Mouse (Mus musculus): ENCODE data around the gene Thsd7b.
"Not testable (repeated sequence)": the region's sequence is repeated elsewhere in the genome, so short reads cannot be mapped to it uniquely, and the experiment has no call there.

Thsd7b gene

GRCm38 (mm10) chr1:130130901-130131300 is 857.8 kb downstream of the Thsd7b start:
- no peak for DNase-seq

DNA sequence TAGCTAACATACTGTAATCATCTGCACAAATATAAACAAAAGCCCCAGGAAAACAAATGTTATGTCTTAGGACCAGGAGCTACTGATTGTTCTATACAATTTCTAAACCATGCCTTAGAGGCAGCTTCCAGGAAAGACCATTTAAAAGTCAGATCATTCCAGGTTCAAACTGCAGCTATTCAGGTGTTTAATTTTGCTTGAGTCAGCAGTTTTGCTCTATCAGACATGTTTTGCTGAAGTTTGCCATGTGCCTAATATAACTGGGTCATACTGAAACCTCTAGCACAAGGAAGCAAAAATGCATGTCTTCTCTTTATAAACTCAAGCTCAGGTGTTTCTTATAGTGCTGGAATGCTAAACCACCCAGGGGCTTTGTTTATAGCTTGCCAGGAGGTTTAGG is 893.1 kb downstream of the Thsd7b start:
- no peak for DNase-seq

DNA sequence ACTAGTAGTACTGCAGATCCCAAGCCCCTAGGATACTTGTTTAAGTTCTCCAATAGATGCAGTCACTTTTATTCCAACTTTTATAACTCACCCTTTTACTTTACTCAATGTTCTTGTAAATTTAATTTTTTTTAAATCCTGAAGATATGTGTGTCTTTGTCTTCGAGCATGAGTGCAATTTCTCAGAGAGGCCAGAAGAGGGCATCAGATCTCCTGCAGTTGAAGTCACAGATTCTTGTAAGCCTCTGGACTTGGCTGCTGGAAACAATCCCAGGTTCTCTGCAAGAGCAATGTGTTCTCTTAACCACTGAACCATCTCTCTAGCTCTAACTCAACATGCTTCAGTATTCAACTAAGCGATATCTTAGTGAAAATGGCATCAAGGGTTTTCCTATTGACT is 894.2 kb downstream of the Thsd7b start:
- no peak for DNase-seq

DNA sequence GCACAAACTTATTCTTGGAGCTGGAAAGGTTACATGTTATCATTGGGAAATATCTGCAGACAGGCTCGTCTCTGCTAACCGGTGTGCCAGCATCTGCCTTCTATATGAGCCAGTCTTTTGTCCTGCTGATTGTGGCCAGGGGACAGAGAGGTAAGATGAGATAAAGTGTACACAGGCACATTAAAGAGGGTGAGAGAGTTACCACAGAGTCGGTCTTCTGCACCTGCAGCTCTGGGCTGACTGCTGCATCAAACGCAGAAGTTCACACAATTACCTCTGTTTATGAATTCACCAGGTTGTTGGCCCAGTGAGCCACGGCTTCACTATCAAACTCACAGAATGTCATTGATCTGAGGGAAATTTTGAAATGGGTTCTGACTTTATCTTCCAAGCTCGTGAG is 896.8 kb downstream of the Thsd7b start:
- no peak for DNase-seq

- DNase-seq, result no peak
Observed at GRCm38 (mm10) chr1:130170290-130170689, 897.2 kb downstream of the Thsd7b start.

DNA sequence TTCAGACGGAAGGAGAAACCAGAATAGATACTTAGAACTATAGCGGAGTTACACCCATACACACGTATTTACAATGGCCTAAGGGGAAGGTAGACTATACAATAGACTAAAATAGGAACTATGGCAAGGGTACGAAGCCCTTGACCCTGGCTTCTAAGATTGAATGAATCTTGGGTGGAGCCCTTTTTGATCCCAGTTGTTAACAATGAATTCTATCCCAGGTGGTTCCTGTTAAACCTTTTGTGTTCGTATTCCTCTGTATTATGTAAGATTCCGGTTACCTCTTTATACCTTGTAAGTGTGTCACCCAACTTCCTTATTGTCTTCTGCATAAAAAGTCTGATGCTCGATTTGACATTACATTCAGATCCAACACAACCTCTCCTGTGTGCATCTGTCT is 913.7 kb downstream of the Thsd7b start:
- not testable (repeated sequence) for DNase-seq

GRCm38 (mm10) chr1:130192190-130193028 is 919.3 kb downstream of the Thsd7b start:
- DNase-seq, result peak; percentile 11

- no peak for DNase-seq
Observed at GRCm38 (mm10) chr1:130217404-130217803, 944.3 kb downstream of the Thsd7b start.

- no peak for DNase-seq
Observed at GRCm38 (mm10) chr1:130222904-130223303, 949.8 kb downstream of the Thsd7b start.

DNA sequence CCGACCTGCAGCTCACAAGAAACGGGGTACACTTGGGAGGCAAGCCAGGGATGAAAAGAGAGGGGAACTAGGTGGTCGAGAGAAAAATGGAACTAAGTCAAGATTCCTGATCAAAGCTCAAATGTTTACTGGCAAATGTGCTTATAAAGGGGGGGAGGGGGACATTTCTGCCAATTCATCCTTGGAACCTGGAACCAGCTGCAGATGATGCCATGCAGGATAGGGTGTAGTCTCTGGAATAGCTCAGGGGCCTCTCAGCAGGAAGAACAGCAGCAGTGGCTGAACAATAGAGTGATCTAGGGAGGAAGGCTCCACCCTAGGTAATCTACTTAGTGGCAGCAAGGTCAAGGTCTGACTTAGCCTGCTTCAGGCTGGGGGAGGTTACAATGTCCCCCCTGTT is 972.5 kb downstream of the Thsd7b start:
- DNase-seq, result no peak

GRCm38 (mm10) chr1:130246264-130246663 is 973.2 kb downstream of the Thsd7b start:
- DNase-seq, result not testable (repeated sequence)

DNA sequence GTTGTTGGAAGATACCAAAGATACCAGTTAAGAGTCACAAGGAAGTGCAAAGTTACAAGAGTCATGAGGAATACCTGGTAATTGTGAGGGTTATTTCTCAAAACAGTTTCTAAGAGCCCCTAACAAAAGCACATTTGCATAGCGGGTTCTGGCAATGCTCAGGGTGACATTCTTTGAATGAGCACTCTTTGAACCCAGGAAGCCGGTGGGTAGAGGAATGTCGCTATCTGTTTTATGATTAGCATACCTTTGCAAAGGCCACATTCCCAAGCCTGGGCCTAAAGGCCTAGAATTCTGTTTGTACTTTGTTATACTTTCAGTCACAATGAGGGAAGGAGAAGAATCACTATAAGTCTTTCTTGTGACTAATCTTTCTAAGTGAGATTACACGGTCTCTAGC is 973.8 kb downstream of the Thsd7b start:
- DNase-seq, result not testable (repeated sequence)

- DNase-seq, result no peak
Observed at GRCm38 (mm10) chr1:130262046-130262445, 988.9 kb downstream of the Thsd7b start.
